Mouse (Mus musculus) urinary bladder, adult 2 months (tissue): ENCODE data around the gene Cenpm. TPM values are rescaled to one million over a fixed set of nuclear protein-coding genes. Genes with fewer than 3 reads are reported as not detected.

Experiments used
- DNase-seq: peaks from one replicate; pipeline ENCODE4 v3.0.0; 2022; ENCODE audit warnings: low spot score
- polyA plus RNA-seq: library from polyadenylated mRNA; depleted of rRNA; stranded (reverse); fragments of >200 nt; gene quantifications from 2 replicates; pipeline ENCODE4 v1.2.3, GENCODE M21; 2012

Gene Cenpm
- polyA plus RNA-seq, 1 experiment: 6.1 TPM

DNA sequence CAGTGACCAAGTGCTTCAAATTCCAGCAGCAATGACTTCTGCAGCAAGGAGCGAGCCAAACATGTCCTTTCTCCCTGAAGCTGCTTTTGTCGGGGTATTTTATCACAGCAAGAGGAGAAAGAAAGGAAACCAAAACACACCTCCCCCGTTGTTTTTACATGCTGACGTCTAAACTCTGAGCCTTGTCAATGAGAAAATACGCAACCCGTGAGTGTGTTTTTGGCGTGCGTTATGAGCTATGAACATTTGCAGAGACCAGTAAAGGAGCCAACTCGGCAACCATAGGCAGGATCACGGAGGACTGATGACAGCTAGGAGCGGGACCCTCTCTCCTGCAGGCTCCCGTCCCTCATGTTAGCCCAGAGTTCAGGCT is 820 bp downstream of the Cenpm start:
- DNase-seq: no peak

- DNase-seq: no peak
Measured at GRCm38 (mm10) chr15:82243311-82243710, 1.2 kb downstream of the Cenpm start.

DNA sequence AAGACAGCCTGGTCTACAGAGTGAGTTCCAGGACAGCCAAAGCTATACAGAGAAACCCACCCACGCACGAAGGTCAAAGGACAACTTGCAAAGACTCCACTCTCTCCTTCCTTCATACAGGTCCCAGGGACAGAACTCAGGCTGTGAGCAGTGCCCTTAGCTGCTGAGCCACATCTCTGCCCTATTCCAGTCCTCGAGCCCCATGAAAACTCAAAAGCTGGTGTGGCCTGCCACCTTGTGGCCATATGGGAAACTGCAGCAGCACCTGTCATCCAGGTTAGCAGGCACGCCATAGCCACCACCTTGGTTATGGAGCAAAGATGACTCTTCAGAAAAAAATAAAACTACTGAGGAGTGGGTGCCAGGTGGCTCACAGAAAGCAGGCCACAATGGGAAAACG is 8.0 kb downstream of the Cenpm start:
- peak; percentile 74 for DNase-seq

DNA sequence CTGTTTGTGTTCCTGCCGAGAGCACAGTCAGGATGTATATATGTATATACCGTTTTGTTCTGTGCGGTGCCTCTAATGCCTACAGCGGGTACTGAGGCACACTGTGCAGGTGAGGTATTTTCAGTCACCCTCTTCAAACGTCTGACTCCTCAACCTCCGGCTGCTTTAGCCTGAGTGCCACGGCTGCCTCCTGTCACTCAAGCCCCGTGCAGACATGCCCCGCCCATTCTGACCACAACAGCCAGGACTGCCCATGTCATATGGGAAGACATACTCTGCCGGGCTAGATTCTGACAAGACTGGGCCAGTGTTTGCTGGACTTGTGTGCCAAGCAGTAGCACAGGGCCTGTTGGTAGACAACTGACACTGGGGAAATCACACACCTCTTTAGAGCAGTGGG is 8.9 kb downstream of the Cenpm start:
- DNase-seq: no peak

GRCm38 (mm10) chr15:82232651-82233050 is 11.9 kb downstream of the Cenpm start:
- no peak for DNase-seq

GRCm38 (mm10) chr15:82231591-82232378 is 12.8 kb downstream of the Cenpm start:
- DNase-seq: no peak

- DNase-seq: no peak
Measured at GRCm38 (mm10) chr15:82231100-82231499, 13.4 kb downstream of the Cenpm start.

DNA sequence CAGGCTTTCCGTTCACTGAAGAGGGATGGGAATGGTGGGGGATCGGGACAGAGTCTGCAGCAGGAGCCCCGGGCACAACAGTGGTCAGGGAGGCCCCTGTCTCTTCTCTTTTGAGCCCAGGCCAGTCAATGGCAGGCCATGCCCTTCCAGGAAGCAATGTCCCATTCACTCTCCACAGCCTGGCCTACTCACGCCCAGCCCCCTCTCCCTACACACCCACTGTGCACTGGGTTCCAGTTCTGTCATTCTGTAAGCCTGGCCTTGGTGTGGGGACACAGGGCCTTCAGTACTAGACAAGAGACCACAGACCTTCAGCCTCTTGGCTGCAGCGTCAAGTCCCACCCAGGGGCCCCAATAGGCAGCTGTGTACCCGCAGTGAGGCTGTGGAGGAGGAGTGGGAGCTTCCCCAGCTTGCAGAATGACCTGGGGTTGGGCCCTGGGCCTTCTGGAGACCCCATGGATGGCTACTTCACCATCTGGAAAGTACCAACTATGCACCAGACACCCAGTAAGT is 14.4 kb downstream of the Cenpm start:
- no peak for DNase-seq

DNA sequence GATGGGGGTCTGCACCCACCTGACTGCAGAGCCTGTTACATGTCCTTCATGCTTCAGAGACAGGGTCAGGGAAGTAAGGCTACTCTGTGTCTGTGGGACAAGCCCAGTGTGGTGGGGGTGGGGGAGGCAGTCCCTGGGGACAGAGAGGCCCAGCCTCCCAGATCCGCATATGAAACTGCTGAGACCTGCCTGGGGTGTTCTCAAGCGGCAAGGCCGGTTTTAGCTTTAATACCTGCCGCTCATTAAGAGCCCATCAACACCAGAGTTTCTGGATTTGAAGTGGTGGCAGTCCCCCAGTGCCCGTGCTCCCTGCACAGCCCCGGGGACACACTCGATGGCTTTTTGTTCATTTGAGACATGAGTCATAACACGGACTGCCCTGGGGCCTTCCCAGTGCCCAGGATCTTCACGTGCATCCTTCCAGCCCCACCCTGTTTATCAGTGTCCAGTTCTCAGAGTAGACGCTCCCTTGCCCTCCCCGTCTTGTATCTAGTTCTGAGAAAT is 15.0 kb downstream of the Cenpm start:
- DNase-seq: no peak

GRCm38 (mm10) chr15:82225769-82226168 is 18.8 kb downstream of the Cenpm start:
- no peak for DNase-seq

DNA sequence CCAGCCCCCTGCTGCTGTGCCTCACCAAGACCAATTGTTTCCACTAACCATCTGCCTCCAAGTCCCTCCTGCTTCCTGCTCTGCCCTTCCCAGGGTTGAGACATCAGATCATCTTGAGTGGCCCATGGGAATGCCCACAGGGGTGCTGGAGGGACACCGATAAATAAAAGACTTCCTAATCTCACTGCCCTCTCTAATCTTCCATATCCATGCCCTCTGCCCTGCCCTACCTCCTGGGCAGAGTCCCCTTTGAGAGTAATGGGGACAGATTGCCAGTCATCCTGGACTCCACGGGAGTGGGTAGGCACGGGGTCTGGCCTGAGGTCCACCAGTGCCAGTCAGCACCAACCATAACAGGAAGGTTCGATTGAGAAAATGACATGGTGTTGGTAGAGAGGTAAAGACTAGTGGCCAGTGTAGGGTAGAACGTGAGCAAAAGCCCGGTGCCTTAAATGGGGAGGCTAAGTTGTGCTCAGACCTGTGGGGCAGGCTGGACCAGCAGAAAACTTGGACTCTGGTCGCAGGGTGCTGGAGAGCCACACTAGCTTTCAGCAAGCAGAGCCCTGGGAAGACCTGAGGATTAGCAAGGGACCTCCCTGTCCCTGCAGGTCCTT is 19.8 kb downstream of the Cenpm start:
- DNase-seq: no peak

DNA sequence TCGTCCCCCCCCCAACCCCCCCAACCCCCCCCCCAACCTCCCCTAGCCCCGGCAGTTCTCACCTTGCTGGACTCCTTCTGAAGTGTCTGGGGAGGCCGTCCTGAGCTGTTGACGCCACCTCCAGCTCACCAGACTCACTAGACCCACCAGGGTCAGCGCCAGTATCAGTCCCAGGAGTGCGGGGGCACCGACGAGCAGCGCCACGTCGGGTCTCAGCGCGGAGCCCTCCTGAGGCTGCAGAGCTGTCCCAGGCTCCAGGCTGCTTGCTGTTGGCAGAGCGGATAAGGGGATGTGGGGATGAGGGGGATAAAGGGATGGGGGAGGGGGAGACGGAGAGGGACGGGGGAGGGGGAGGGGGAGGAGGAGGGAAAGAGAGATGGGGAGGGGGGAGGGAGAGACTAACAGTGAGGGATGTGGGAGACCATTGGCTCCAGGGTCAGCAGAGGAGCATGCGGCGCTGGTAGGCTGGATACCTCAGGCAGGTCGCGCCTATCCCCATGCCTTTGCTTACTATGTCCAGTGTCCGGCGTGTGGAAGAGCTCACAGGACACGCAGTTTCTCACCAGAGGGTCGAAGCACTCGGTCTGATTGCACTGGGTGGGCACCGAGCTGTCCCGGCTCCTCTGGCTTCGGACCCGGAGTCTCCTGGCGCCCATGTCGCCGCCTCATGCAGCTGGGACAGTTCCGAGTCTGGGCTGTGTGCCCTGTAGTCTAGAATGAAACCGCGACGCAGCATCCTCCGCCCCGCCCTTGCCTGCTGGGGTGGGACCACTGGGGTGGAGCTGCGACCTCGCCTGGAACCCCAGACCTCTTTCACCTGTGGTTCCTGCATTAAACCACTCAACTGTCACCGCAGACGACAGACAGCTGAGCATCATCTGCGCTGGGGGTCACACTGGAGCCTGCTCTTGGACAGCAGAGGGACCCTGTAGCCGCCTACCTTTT is 20.6 kb downstream of the Cenpm start, which contains the start of gene Tnfrsf13c:
TSS of gene Tnfrsf13c (minus strand) at position 713 of the 945 bp plus-strand sequence.
- DNase-seq: no peak

DNA sequence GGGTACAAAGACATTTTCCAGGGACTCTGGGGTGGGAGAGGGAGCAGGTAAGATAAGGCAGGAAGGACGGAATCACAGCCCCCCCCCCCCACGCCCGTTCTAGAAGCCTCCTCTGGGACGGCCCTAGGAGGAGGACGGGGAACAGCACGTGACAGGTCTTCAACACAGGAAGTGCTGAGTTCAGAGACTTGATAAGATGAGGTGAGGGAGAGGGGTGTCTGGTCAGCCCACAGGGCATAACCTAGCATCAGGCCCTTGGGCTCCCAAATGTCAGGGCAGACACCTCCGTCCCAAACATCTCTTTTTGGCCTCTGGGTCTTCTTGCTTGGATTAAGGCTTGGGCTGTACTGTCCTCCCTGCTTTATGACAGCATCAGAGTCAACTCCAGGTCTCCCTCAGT is 21.3 kb downstream of the Cenpm start:
- no peak for DNase-seq

- no peak for DNase-seq
Measured at GRCm38 (mm10) chr15:82221104-82221860, 23.3 kb downstream of the Cenpm start.

- DNase-seq: no peak
Measured at GRCm38 (mm10) chr15:82220003-82220675, 24.4 kb downstream of the Cenpm start.

DNA sequence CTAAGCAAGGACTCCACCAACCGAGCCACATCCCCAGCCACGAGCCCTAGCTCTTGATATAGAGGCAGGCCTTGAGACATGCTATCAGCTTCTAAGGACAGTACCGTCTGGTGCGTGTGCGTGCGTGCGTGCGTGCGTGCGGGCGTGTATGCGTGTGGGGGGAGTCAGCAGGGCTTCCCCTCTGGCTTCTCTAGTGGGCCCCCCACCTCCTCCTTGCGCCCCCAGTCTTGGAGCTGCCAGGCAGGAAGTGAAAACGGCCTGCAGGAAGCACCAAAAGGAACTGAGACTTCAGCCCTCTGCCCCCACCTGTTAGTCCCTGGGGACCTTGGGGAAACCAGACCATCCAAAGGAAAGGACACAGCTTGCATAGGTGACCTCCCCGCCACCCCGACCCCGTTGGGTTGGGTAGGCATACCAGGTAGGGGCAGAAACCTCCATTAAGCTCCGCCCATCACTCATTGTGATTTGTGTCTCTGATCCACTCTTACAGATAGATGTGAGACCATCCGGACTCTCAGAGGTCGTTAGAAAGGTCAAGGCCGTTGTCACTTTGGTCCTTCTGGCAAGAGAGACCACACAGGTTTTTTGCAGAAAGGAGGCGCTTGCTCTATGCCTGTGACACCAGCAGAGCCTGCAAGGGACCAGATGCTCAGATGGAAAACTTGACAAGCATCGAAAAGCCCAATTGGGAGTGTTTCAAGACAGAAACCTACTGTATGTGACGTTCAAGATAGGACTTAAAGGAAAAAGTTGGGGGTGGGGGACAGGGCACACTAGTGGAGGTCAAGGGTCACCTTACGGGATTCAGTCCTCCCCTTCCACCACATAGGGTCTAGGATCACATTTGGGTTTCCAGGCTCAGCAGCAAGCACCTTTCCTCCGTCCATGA is 25.5 kb downstream of the Cenpm start:
- no peak for DNase-seq

- DNase-seq: no peak
Measured at GRCm38 (mm10) chr15:82217980-82218379, 26.6 kb downstream of the Cenpm start.

DNA sequence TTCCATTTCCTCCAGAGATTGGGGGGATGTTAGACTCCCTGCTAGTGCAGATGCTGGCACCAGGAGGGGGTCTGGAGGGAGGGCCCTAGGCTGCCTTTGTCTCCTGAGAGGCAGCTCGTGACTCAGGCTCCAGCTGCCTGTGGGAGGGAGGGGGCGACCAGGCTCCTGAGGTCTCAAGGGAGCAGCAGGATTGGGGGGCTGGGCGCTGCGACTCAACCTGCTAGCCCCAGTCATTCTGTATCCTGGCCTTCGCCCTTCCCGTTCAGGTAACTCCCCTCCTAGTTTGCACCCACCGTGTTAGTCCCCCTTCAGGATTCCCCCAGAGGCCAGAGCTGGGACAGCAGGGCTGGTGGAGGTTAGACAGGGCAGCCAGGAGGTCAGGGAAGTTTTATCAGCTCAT is 27.5 kb downstream of the Cenpm start:
- no peak for DNase-seq

GRCm38 (mm10) chr15:82216142-82216827 is 28.3 kb downstream of the Cenpm start:
- no peak for DNase-seq
